Mouse (Mus musculus): Measurements from ENCODE around the gene Emc10. TPM values are rescaled to one million over a fixed set of nuclear protein-coding genes. Genes with fewer than 3 reads are reported as not detected.
A peak's percentile ranks its signal among the peaks of the same experiment; 100 is the strongest.

Gene Emc10
- total RNA-seq (2021) = 81.5 and 85.9 TPM in 2 replicates
- long read RNA-seq, experiment 1, transcript Emc10-202 (7 exons, 1,872 nt) = major isoform, 104 of 233 reads
- long read RNA-seq, experiment 1, transcript Emc10-201 (8 exons, 1,662 nt) = minor isoform, 100 of 233 reads
- long read RNA-seq, experiment 1, partial matches to known transcripts = 16 of 233 reads
- long read RNA-seq, experiment 1, other reads (novel, unspliced or antisense) = 12 of 233 reads
- long read RNA-seq, experiment 2, transcript Emc10-201 (8 exons, 1,662 nt) = minor isoform, 65 of 180 reads
- long read RNA-seq, experiment 2, transcript Emc10-202 (7 exons, 1,872 nt) = major isoform, 83 of 180 reads
- long read RNA-seq, experiment 2, partial matches to known transcripts = 13 of 180 reads
- long read RNA-seq, experiment 2, other reads (novel, unspliced or antisense) = 18 of 180 reads

- peak; percentile 99 for DNase-seq
Measured at GRCm38 (mm10) chr7:44495992-44496770, at the start of gene Emc10, which contains the start of gene Fam71e1. Emc10 (minus strand) TSS chr7:44496529. Fam71e1 (plus strand) TSS chr7:44496581.

DNA sequence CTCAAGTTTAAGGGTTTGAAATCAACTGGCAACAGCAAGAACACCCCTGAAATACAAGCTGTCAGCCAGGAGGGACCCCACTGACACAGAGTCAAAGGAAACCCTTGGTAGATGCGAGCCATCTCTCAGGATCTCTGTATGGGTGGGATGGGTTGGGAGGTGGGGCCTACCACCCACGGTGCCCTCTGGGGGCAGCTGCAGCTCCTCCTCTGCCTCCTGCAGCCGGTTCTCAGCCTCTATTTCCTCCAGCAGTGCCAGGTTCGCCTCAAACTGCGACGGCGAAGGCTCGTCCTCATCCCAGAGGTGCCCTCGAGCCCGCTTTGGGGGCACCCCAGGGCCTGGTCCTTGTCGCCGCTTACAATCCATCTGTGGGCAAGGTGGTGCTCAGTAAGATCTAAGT is 46.7 kb upstream of the Emc10 start:
- DNase-seq = no peak

GRCm38 (mm10) chr7:44542555-44542954 is 46.2 kb upstream of the Emc10 start:
- DNase-seq = no peak

DNA sequence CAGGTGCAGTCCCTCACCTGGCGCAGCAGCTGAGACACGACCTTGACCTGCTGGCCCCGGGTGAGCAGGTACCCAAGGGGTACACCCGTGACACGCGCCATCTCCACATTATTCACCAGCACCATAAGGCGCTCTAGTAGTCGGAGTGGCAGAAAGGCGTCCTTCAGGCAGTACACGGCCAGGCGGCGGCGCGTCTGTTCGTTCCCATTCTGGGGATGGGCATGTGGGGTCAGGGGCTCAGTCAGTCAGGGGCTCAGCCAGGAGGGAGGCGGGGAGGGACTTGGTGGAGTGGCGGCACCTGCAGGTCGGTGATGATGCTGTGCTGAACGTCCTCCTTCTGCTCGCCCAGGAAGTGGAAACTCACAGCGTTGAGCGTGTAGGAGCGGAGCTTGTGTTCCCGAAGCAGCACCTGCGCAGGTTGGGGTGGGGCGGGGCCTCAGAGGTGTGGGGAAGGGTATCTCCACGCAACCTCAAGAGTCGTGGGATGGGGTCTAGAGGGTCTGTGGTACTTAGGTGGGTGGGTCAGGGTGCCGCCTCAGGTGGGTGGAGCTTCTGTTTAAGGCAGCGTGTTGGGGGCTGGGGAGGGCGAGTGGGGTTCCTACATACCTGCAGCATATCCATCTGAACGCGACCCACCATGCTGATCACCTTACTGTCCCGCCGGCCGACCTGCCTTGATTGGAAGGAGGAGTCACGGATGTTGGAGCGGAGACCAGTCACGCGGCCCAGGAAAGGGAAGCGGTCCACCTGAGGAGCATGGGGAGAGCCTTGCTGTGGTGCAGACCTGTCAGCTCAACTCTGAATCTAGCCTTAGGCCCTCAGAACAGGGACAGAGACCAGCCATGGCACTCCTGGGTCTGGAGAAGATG is 42.7 kb upstream of the Emc10 start:
- DNase-seq = no peak

GRCm38 (mm10) chr7:44537496-44537895 is 41.2 kb upstream of the Emc10 start:
- DNase-seq = no peak

- DNase-seq = no peak
Measured at GRCm38 (mm10) chr7:44537009-44537408, 40.7 kb upstream of the Emc10 start.

DNA sequence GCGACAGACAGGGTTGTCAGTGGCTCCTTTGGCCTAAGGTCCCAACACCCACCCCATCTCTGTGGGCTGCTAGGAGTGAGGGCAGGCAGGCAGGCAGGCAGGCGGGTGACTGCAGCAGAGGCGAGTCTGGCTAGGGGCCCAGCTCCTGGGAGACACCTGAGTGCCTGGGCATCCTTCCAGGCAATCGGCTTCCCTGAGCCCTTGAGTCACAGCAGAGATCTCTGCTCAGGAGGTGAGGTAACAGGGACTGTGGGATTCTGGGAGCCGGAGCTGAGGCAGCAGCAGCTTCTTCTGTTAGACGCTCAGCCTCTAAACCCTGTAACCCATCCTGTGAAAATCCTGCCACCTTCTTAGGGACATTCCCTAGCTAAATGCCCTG is 40.2 kb upstream of the Emc10 start:
- no peak for DNase-seq

DNA sequence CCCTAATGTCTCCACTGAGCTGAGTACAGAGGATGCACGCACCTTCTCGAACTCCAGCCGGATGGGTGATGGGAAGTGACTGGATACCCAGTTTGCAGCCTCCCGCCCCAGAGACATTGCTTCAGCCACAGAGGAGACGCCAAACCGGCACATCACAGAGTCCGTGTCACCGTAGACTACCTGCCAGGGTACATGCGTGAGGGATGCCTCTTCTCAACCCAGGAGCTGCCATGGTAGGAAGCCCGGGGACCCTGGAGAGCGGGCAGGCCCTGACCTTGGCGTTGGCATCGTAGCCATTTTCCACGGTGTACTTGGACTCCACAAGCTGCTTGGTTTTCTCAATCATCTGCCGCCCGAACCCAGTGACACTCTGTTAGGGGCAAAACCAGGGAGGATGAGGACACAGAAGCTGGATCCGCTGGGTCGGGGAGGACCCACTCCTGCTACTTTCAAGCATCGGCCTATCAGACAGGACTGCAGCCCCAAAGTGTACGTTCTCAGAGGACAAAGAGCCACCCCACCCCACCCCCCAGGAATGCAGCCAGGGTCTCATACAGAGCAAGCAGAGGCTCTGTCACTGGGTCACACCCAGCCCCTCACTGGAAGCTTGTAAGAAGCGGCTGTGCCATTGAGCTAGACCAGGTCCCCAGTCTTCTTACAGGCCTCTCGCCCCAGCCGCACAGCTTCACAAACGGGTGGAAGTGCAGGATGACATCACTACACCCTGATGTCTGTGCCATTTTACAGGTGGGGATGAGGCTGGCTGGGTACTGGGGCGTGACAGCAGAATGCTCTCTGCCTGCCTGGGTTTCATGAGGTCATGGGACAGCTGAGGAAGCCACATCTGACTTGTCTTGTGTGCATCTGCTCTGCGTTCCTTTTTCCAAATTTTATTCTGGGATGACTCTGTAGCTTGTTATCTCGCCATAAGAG is 39.6 kb upstream of the Emc10 start:
- DNase-seq = no peak

GRCm38 (mm10) chr7:44534656-44535441 is 38.5 kb upstream of the Emc10 start:
- DNase-seq = no peak

DNA sequence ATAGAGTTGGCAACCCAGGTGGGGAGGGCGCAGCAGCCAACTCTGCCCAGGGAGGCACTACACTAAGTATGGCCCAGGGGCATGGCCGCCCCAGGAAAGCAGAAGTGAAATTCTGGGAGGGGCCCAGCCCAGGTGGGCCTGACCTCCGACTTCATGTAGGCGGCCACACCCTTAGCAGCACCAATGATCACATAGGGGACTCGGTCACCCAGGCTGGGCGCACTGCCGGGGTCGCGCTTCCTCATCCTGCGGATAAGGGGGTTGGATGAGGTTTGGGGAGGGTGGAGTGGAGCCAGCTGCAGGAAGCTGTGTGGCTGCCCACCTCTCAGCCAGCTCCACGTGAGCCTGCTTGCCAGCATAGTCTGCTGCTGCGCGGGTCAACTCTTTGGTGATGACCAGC is 37.9 kb upstream of the Emc10 start:
- no peak for DNase-seq

DNA sequence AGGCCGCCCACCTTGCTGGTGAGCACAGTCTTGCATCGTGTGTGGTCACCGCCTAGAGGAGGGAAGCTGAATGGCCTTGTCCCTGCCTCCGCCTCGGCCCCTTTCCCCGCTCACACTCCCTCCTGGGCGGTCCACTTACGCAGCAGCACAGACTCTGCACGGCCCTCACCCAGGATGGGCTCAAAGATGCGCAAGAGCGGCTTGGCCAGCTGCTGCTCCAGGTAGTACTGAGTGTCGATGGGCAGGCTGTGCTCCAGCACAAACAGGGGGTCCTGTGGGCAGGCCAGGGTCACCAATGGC is 37.4 kb upstream of the Emc10 start:
- no peak for DNase-seq

DNA sequence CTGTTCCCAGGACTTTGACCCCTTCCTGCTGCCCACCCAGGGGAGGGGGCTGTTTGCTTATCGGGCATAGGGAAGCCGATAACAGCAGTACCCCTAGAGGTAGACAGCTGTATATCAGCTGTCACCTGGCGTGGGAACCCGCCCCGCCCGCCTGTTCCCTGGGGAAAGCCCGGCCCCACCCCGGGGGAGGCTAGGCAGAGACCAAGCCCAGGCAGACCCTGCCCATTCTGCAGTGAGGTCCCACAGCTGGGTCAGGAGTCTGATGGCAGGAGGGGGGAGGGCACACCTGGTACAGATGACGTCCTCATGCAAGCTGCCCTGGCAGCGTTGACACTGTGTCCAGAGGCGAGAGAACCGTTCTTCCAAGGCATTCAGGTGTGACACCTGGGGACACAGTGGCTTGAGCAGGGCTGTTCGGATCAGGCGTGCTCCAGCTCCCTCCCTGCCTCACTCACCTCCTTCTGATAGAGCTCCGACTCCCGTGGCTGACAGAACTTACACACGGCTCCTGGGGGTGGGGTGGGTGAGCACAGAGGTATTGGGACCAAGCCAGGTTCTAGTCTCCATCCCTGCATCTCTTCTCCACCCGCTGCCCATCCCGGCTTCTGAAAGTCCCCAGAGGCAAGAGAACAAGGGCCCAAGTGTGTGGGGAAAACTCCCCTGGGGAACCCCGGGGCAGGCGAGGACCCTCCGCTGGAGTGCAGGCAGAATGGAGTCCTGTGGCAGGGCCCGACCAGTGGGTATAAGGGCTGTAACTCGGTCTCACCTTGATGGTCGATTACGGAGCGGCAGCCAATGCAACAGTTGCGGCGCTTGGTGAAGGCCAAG is 36.8 kb upstream of the Emc10 start:
- DNase-seq = no peak

DNA sequence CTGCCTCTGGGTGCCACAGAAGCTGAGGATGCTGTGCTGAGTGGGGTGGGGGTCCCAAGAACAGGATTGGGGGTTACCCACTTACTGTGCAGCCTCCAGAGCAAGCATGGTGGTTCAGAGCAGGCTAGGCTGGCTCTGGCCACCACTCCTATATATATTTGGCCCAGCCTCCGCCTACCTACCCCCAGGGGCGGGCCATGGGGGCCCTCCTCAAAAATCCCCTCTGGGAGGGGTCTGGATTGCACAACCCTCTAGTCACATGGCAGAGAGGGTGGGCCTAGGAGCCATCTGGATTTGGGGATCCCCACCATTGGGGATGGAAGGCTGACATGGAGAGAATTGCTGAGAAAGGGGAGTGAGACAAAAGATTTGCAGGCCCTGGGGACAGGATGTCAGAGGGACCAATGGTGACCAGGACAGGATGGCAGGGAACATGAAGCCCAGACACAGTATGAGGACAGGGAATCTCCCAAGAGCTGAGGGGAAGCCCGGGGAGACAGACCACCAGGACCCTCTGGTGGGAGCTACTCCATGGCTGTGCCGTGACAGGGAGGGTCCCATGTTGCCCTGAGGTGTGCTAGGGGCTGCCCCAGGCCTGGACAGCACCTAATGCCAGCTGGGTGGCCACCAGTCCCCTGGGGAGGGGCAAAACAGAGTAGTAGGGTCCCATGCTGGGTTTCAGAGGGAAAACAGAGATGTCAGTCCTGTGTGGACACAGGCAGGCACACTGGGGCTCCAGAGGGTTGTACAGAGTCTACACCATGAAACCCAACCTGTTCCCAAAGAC is 35.8 kb upstream of the Emc10 start, which contains the start of gene Spib:
TSS of gene Spib (minus strand) at position 126 of the 787 bp plus-strand sequence.
- no peak for DNase-seq

GRCm38 (mm10) chr7:44531207-44531606 is 34.9 kb upstream of the Emc10 start:
- DNase-seq = no peak

- DNase-seq = no peak
Measured at GRCm38 (mm10) chr7:44530507-44530906, 34.2 kb upstream of the Emc10 start.

DNA sequence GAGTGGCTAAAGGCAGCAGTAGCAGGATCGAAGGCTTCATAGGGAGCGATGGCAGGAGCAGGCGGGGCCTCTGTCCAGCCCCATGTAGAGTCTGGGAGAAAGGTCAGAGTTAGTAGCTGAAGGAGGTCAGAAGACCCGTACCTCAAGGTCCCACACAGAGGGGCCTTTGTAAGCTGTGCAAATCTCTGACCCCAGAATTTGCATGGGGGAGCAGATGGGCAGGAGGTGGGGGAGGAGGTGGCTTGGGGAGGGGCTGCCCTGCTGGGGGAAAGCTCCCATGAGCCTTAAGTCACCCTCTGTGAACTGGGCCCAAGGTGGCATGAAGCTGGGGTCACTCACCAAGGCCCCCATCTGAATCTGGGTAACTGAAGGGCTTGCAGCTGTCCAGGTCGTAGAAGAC is 33.2 kb upstream of the Emc10 start:
- DNase-seq = no peak

- peak; percentile 85 for DNase-seq
Measured at GRCm38 (mm10) chr7:44527483-44528398, 31.4 kb upstream of the Emc10 start.

Measured in adrenal gland, postnatal 14 days (tissue).